Mouse (Mus musculus) forebrain, embryonic 15.5 days (tissue): ENCODE measurements at regions not wholly inside any gene's neighbourhood (a gene's known extent, or its start where the extent isn't known, plus 50 kb on each side); places are given as distances from the start of the nearest gene placed in this dataset.

ENCODE experiments used
- ATAC-seq: fragments of 200-750 bp; cut with Nextera tagmentation; replicated peaks from 2 replicates; pipeline ENCODE4 v1.8.0; 2017; ENCODE audit warnings: mild to moderate bottlenecking, moderate TSS enrichment, moderate library complexity
- H3K27ac ChIP-seq: fragments of 300-500 bp; sonication (generic); replicated peaks from 2 replicates; pipeline ENCODE4 v1.5.1; 2015; ENCODE audit warnings: mild to moderate bottlenecking, inconsistent platforms
- H3K27me3 ChIP-seq: fragments of 300-500 bp; sonication (generic); 2 replicates; pipeline ENCODE4 v1.6.1; 2015; ENCODE audit warnings: inconsistent platforms
- H3K36me3 ChIP-seq: fragments of 300-500 bp; sonication (generic); 2 replicates; pipeline ENCODE4 v1.6.1; 2015; ENCODE audit warnings: mild to moderate bottlenecking, inconsistent platforms
- H3K4me1 ChIP-seq: fragments of 300-500 bp; sonication (generic); 2 replicates; pipeline ENCODE4 v1.6.1; 2015; ENCODE audit warnings: inconsistent platforms
- H3K4me2 ChIP-seq: fragments of 300-500 bp; sonication (generic); replicated peaks from 2 replicates; pipeline ENCODE4 v1.6.1; 2015; ENCODE audit warnings: mild to moderate bottlenecking, inconsistent platforms
- H3K4me3 ChIP-seq: fragments of 300-500 bp; sonication (generic); 2 replicates; pipeline ENCODE4 v1.5.1; 2015; ENCODE audit warnings: mild to moderate bottlenecking, inconsistent platforms
- H3K9ac ChIP-seq: fragments of 300-500 bp; sonication (generic); replicated peaks from 2 replicates; pipeline ENCODE4 v1.6.1; 2015; ENCODE audit warnings: mild to moderate bottlenecking, inconsistent platforms
- H3K9me3 ChIP-seq: fragments of 300-500 bp; sonication (generic); 2 replicates; pipeline ENCODE4 v1.6.1; 2016; ENCODE audit warnings: inconsistent platforms
- WGBS: fragments of 180-500 bp; shearing (Covaris S2); methylation state at CpG from one replicate; pipeline ENCODE4 v1.1.7; 2015; ENCODE audit warnings: mixed read lengths; 5-methylcytosine and 5-hydroxymethylcytosine counted together

- Histone ChIP-seq H3K4me3 (peak overlapping the region; percentile 20), H3K4me2 (peak overlapping the region; percentile 46), H3K4me1 (peaks cover 14% of the 10 kb centered on the region), H3K9me3 (no peaks in the 10 kb centered on the region), H3K27ac (peak overlapping the region; percentile 71), H3K27me3 (no peaks in the 10 kb centered on the region), H3K36me3 (no peaks in the 10 kb centered on the region), H3K9ac (0 out of 2 replicates have a peak overlapping the region, but pooled peaks have one; percentile 9)
- WGBS, result 14% methylated on average over 24 of the region's 24 CpGs
- peak; percentile 73 for ATAC-seq
Measured at GRCm38 (mm10) chr1:75704832-75705650, 159.0 kb downstream of the Slc4a3 start.

DNA sequence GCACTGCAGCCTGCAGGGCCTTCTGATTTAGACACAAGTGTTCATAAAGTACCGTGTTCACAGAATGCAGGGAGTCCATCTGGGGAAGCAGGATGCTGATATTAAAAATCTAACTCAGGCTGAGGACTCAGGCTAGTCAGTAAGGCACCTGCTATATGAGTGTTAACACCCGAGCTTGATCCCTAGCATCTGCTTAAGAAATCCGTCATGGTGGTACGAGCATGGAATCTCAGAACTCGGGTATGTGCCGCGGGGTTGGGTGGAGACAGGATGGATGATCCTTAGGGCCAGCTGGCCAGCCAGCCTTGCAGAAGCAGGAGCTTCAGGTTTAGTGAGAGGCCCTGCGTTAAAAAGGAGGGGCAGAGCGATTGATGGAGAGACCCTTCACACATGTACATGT lies 160.1 kb downstream of the Slc4a3 start:
- Histone ChIP-seq H3K9me3 (no peaks in the 10 kb centered on the region), H3K27me3 (no peaks in the 10 kb centered on the region), H3K9ac (no peak overlapping the region), H3K27ac (no peak overlapping the region), H3K4me1 (peaks cover 14% of the 10 kb centered on the region), H3K4me2 (no peak overlapping the region), H3K36me3 (no peaks in the 10 kb centered on the region), H3K4me3 (no peak overlapping the region)
- no peak for ATAC-seq
- 78% methylated on average over 9 of the region's 9 CpGs for WGBS

DNA sequence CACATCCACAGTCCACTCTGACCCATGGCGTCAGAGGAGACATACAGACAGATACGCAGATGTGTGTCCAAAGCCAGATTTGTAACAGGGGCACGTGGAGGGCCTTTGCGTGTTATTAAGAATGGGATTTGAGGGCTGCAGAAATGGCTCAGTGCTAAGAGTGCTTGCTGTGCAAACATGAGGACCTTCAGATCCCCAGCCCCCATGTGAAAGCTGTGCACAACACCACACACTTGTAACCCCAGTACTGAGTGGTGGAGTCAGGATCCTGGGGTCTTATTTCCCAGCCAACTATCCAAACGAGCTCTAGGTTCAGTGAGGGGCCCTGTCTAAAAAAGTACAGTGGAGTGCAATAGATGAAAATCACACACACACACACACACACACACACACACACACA lies 177.4 kb downstream of the Slc4a3 start:
- H3K4me2 ChIP-seq, result no peak overlapping the region
- H3K9me3 ChIP-seq, result no peaks in the 10 kb centered on the region
- H3K4me3 ChIP-seq, result no peak overlapping the region
- no peaks in the 10 kb centered on the region for H3K36me3 ChIP-seq
- H3K9ac ChIP-seq, result no peak overlapping the region
- H3K27ac ChIP-seq, result no peak overlapping the region
- H3K27me3 ChIP-seq, result no peaks in the 10 kb centered on the region
- no peak for ATAC-seq
- H3K4me1 ChIP-seq, result peaks cover 11% of the 10 kb centered on the region
- 89% methylated on average over 5 of the region's 5 CpGs for WGBS

GRCm38 (mm10) chr1:75725329-75725728 lies 179.3 kb downstream of the Slc4a3 start:
- H3K9ac ChIP-seq, result no peak overlapping the region
- no peaks in the 10 kb centered on the region for H3K27me3 ChIP-seq
- H3K27ac ChIP-seq, result peak overlapping the region; percentile 50; the same call in 1 of the 2 replicates
- no peak overlapping the region for H3K4me3 ChIP-seq
- 10% methylated on average over 2 of the region's 2 CpGs for WGBS
- H3K36me3 ChIP-seq, result no peaks in the 10 kb centered on the region
- no peak overlapping the region for H3K4me2 ChIP-seq
- H3K9me3 ChIP-seq, result no peaks in the 10 kb centered on the region
- peak; percentile 91 for ATAC-seq
- peaks cover 11% of the 10 kb centered on the region for H3K4me1 ChIP-seq

DNA sequence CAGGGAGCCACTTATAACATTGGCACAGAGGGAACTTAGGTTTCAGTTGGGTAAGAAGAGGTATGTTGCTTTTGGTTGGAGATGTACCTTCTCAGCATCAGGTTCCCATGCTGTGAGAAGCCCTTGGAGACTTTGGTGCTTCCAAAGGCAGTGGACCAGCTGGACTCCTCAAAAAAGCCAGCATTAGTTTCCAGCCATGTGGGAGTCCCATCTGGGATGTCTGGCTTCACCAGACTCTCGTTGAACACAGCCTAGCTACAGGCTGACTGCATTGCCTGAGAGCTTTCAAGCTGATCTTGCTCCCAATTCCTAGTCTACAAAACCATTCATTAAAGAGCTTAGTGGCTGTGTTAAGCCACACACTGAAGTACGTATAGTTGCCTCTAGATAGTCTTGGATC lies 182.8 kb downstream of the Slc4a3 start:
- Histone ChIP-seq H3K9me3 (no peaks in the 10 kb centered on the region), H3K9ac (no peak overlapping the region), H3K4me2 (no peak overlapping the region), H3K4me1 (peaks cover 11% of the 10 kb centered on the region), H3K27me3 (no peaks in the 10 kb centered on the region), H3K27ac (no peak overlapping the region), H3K36me3 (no peaks in the 10 kb centered on the region), H3K4me3 (no peak overlapping the region)
- 61% methylated on average over 2 of the region's 2 CpGs for WGBS
- ATAC-seq, result no peak

- no peak overlapping the region for H3K4me2 ChIP-seq
- H3K36me3 ChIP-seq, result no peaks in the 10 kb centered on the region
- no peak overlapping the region for H3K9ac ChIP-seq
- peaks cover 3% of the 10 kb centered on the region; the same call in 1 of the 2 replicates for H3K4me1 ChIP-seq
- 64% methylated on average over 4 of the region's 4 CpGs for WGBS
- H3K4me3 ChIP-seq, result no peak overlapping the region
- no peaks in the 10 kb centered on the region for H3K9me3 ChIP-seq
- H3K27me3 ChIP-seq, result no peaks in the 10 kb centered on the region
- no peak overlapping the region for H3K27ac ChIP-seq
- ATAC-seq, result no peak
Measured at GRCm38 (mm10) chr1:75733791-75734190, 187.7 kb downstream of the Slc4a3 start.

DNA sequence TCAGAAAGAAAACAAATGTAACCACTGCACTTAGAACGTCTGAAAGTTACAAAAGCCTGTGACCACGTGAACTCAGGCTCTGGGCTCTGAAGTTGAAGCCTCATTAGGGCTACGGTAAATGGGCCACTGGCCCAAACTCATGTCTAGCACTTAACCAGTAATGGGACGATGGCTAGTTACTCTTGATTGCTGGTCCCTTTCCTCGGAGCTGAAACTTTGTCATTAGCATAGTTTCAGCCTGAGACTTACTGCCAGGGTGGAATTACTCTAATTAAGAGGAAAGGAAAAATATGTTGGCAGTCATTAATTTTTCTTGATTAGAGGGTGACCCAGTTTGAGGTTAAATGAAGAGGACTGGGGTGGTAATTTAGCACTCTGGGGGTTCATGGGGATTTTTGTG lies 192.6 kb downstream of the Slc4a3 start:
- Histone ChIP-seq H3K27ac (no peak overlapping the region), H3K27me3 (no peaks in the 10 kb centered on the region), H3K36me3 (no peaks in the 10 kb centered on the region), H3K4me1 (peaks cover 12% of the 10 kb centered on the region; the same call in 1 of the 2 replicates), H3K9ac (no peak overlapping the region), H3K4me2 (no peak overlapping the region), H3K9me3 (no peaks in the 10 kb centered on the region), H3K4me3 (no peak overlapping the region)
- ATAC-seq, result 0 out of 2 replicates have a peak, but pooled peaks have one; percentile 35
- 19% methylated on average over 5 of the region's 5 CpGs for WGBS

DNA sequence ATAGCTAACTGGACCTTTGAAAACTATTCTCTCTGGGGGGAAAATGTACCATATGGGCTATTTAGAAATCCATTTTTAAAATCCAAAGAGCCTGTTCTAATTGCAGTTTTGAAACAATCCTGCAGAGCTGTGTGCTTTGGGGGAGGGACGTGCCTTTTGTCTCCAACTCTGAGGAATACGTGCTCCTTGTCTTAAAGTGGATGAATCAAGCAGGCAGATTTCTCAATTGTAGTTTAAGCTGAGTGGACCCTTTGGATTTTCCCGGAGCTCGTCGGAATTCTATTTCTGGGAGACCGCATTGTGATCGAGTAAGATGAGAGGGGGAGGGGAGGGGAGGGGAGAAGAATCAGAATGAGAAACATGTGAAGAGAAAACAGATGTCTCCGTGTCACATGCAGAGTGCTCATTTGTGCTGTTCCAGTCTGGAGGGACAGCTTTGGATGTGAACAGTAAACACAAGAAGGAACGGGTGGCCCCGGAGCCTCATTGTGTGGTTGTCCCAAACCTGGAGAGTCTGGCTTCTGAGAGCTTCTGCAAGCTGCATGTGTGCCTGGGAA lies 203.7 kb downstream of the Slc4a3 start:
- Histone ChIP-seq H3K4me2 (peak overlapping the region; percentile 18; the same call in 1 of the 2 replicates), H3K36me3 (no peaks in the 10 kb centered on the region), H3K4me3 (no peak overlapping the region), H3K9ac (no peak overlapping the region), H3K27me3 (no peaks in the 10 kb centered on the region), H3K9me3 (no peaks in the 10 kb centered on the region), H3K4me1 (peaks cover 7% of the 10 kb centered on the region), H3K27ac (peak overlapping the region; percentile 42)
- ATAC-seq, result peak; percentile 83
- 11% methylated on average over 10 of the region's 10 CpGs for WGBS

DNA sequence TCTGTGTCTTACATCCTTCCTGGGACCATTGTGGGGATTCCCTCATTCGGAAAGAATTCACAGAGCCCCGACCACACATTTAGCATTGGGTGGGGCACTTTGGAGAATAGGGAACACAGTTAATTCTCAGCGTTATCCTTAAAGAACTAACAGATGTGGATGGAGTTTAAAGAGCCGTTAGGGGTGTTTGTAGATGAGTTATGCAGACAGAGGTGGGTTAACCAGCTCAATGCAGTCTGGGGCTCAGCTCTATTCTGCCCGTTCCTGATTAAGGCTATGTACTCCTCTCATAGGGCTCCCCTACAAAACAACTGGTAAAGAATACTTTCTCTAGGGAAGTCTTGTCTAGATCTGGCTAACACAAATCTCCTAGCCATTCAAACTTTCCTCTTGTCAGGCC lies 226.1 kb downstream of the Slc4a3 start:
- H3K9ac ChIP-seq, result no peak overlapping the region
- no peaks in the 10 kb centered on the region for H3K27me3 ChIP-seq
- H3K4me1 ChIP-seq, result no peaks in the 10 kb centered on the region
- H3K4me2 ChIP-seq, result no peak overlapping the region
- whole genome bisulfite sequencing, result 35% methylated on average over 5 of the region's 5 CpGs
- ATAC-seq, result no peak
- no peak overlapping the region for H3K4me3 ChIP-seq
- H3K36me3 ChIP-seq, result no peaks in the 10 kb centered on the region
- no peaks in the 10 kb centered on the region for H3K9me3 ChIP-seq
- no peak overlapping the region for H3K27ac ChIP-seq

DNA sequence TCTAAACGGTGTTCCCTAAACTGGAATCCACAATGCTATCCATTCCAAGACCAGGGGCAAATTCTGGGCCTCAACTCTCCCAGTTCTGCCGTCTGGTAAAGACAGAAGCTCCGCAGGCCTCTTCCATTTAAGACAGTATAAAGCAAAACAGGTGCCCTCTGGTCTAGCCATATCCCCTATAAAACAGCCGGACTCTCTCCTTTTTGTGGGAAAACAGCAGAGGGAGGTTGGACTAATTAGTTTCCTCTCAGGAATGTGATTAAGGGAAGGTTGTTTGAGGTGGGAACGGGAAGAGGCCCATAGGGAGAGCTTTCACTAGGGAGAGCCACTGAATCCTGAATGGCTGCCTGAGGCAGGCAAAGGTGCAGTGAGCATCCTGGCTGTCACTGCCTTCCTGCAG lies 226.9 kb downstream of the Slc4a3 start:
- Histone ChIP-seq H3K4me3 (no peak overlapping the region), H3K4me1 (no peaks in the 10 kb centered on the region), H3K9me3 (no peaks in the 10 kb centered on the region), H3K27ac (no peak overlapping the region), H3K27me3 (no peaks in the 10 kb centered on the region), H3K4me2 (no peak overlapping the region), H3K36me3 (no peaks in the 10 kb centered on the region), H3K9ac (no peak overlapping the region)
- no peak for ATAC-seq
- 31% methylated on average over 5 of the region's 5 CpGs for WGBS

GRCm38 (mm10) chr1:75778889-75779288 lies 232.8 kb downstream of the Slc4a3 start:
- Histone ChIP-seq H3K9ac (no peak overlapping the region), H3K27ac (no peak overlapping the region), H3K36me3 (no peaks in the 10 kb centered on the region), H3K9me3 (no peaks in the 10 kb centered on the region), H3K4me3 (no peak overlapping the region), H3K4me2 (no peak overlapping the region), H3K4me1 (0 out of 2 replicates have a peak, but pooled peaks cover 3% of the 10 kb centered on the region), H3K27me3 (no peaks in the 10 kb centered on the region)
- WGBS, result 50% methylated on average over 8 of the region's 8 CpGs
- ATAC-seq, result no peak

DNA sequence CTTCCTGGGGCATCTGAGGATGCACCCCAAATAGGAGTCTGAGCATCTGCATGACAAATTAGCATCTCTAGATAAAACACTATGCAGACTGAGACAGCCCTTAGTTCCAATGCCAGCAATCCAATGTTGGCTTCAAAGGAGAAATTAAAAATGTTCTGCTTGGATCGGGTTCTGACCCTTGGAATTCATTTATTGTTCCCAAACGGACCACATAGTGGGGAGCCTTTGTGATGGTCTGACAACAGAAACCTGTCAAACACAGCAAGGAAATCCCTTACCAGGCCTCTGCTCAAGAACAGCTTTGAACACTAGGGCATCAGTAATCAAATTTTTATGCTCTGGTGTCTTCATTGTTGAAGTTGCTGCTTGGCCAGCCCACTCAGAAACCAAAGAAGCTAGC lies 237.1 kb downstream of the Slc4a3 start:
- no peak overlapping the region for H3K4me3 ChIP-seq
- H3K9ac ChIP-seq, result no peak overlapping the region
- ATAC-seq, result no peak
- H3K4me1 ChIP-seq, result peaks cover 16% of the 10 kb centered on the region
- no peaks in the 10 kb centered on the region for H3K36me3 ChIP-seq
- no peaks in the 10 kb centered on the region for H3K9me3 ChIP-seq
- H3K27me3 ChIP-seq, result no peaks in the 10 kb centered on the region
- 15% methylated on average over 2 of the region's 2 CpGs for WGBS
- H3K4me2 ChIP-seq, result no peak overlapping the region
- H3K27ac ChIP-seq, result no peak overlapping the region
